ENCODE assay signal across 8 mouse cellular contexts in genomic region chr5:98189181-98190180, GRCm38 (mm10). TPM values are rescaled to one million over a fixed set of nuclear protein-coding genes. Genes with fewer than 3 reads are reported as not detected.
DNase-seq lines count a peak whose midpoint lies in the region; ATAC-seq and TF ChIP-seq lines count a peak whose summit lies in the region.

No protein-coding gene starts in this region.

- ATAC-seq in limb, embryonic 11.5 days (ENCODE audit: insufficient number of reproducible peaks, low FRiP score, low TSS enrichment, low read depth), result peak; percentile 29; the same call in 1 of the 2 replicates
- ATAC-seq in liver, embryonic 12.5 days, result no peak

- H3K27me3 ChIP-seq in testis, adult 2 months (ENCODE audit: control insufficient read depth, insufficient read depth, low read length), result peaks cover 5% of the 10 kb centered on the region; the same call in 1 of the 2 replicates
- H3K27me3 ChIP-seq in limb, embryonic 11.5 days (ENCODE audit: control insufficient read depth, insufficient read depth, low read length), result peaks cover 50% of the 10 kb centered on the region
- peaks cover 76% of the 10 kb centered on the region for H3K27me3 ChIP-seq in liver, embryonic 12.5 days (replicated peaks)

- peak; percentile 9 for DNase-seq in gastrocnemius, postnatal 14 days
- DNase-seq in gastrocnemius, adult 18-20 months (ENCODE audit: low spot score), result no peak
- DNase-seq in testis, postnatal 14 days (ENCODE audit: low spot score), result no peak
- peak; percentile 58 for DNase-seq in limb, embryonic 11.5 days (ENCODE audit: low spot score)
- no peak for DNase-seq in spleen, postnatal 4 days (ENCODE audit: low spot score in 2 of 2)
- no peak for DNase-seq in layer of hippocampus, adult 8-10 months (ENCODE audit: low spot score in 2 of 2)

- H3K9me3 ChIP-seq in limb, embryonic 11.5 days (ENCODE audit: control insufficient read depth, low read length), result no peaks in the 10 kb centered on the region
- no peaks in the 10 kb centered on the region for H3K9me3 ChIP-seq in liver, embryonic 12.5 days (replicated peaks)

- WGBS in limb, embryonic 11.5 days, result 1% methylated on average over 31 of the region's 31 CpGs
- 3% methylated on average over 31 of the region's 31 CpGs for WGBS in liver, embryonic 12.5 days (ENCODE audit: insufficient replicate concordance)

- no peak for TF ChIP-seq POLR2A in testis, adult 2 months (IDR thresholded peaks at IDR 0.05; ENCODE audit: control insufficient read depth, low read depth, low read length)

- H3K27ac ChIP-seq in testis, adult 2 months (ENCODE audit: control insufficient read depth, insufficient read depth, low read depth, low read length), result no peak overlapping the region
- no peak overlapping the region for H3K27ac ChIP-seq in limb, embryonic 11.5 days (replicated peaks; ENCODE audit: low read depth, low read length)
- H3K27ac ChIP-seq in liver, embryonic 12.5 days, result no peak overlapping the region

- H3K4me2 ChIP-seq in limb, embryonic 11.5 days (ENCODE audit: low read depth, severe bottlenecking), result peak overlapping the region; percentile 15; the same call in 1 of the 2 replicates
- H3K4me2 ChIP-seq in liver, embryonic 12.5 days, result no peak overlapping the region

- TF ChIP-seq CTCF in testis, adult 2 months (IDR thresholded peaks at IDR 0.05; ENCODE audit: control insufficient read depth, insufficient read depth, insufficient replicate concordance, low read depth, low read length), result no peak

- no peaks in the 10 kb centered on the region for H3K36me3 ChIP-seq in testis, adult 2 months (ENCODE audit: control insufficient read depth, insufficient read depth, low read length)
- no peaks in the 10 kb centered on the region for H3K36me3 ChIP-seq in limb, embryonic 11.5 days (ENCODE audit: control insufficient read depth, insufficient read depth, low read length)
- H3K36me3 ChIP-seq in liver, embryonic 12.5 days, result no peaks in the 10 kb centered on the region

- H3K9ac ChIP-seq in limb, embryonic 11.5 days (ENCODE audit: low read length), result no peak overlapping the region
- no peak overlapping the region for H3K9ac ChIP-seq in liver, embryonic 12.5 days

- H3K4me1 ChIP-seq in testis, adult 2 months (ENCODE audit: control insufficient read depth, insufficient read depth, low read length), result peaks cover 18% of the 10 kb centered on the region
- H3K4me1 ChIP-seq in limb, embryonic 11.5 days (ENCODE audit: control insufficient read depth, insufficient read depth, low read length), result peaks cover 10% of the 10 kb centered on the region; the same call in 1 of the 2 replicates
- peaks cover 15% of the 10 kb centered on the region for H3K4me1 ChIP-seq in liver, embryonic 12.5 days

- intact Hi-C loops in gastrocnemius, postnatal 14 days (cut with DNase I; ENCODE audit: low total_unique reads), result loop anchor here (5.0 kb wide), 1 partner anchor 138 kb away; the partner anchor contains the start of gene Cfap299

- H3K4me3 ChIP-seq in testis, adult 2 months (ENCODE audit: control insufficient read depth, low read depth, low read length), result peak overlapping the region; percentile 9; the same call in 1 of the 2 replicates
- H3K4me3 ChIP-seq in limb, embryonic 11.5 days (ENCODE audit: low read depth, low read length), result peak overlapping the region; percentile 7; the same call in 1 of the 2 replicates
- no peak overlapping the region for H3K4me3 ChIP-seq in liver, embryonic 12.5 days

RNA-seq across cellular contexts. Expression of gene Prdm8, which starts 22.5 kb away (rescaled TPM):
- 1 to 10 TPM in 1 of 2 experiments, under 1 TPM in 1; 0.80 to 1.1 TPM for total RNA-seq in gastrocnemius, postnatal 14 days (2021)
- 1 to 10 TPM in 1 of 2 experiments, under 1 TPM in 1; 0.55 to 1.2 TPM for total RNA-seq in gastrocnemius, adult 18-20 months (2021)
- polyA plus RNA-seq in testis, adult 2 months (2012; rRNA removed), result 3.3 and 3.5 TPM in 2 replicates
- 0.07 and 0.10 TPM in 2 replicates for polyA plus RNA-seq in limb, embryonic 11.5 days (2014; fragmentation: Nextera tagmentation; extraction: Ambion mirVana)
- total RNA-seq in layer of hippocampus, adult 8-10 months (2022), result 10 to 100 TPM; 67.7 to 76.1 (median 71.5) TPM
- not detected in 2 replicates for polyA plus RNA-seq in liver, embryonic 12.5 days (2016; fragmentation: Nextera tagmentation; extraction: Ambion mirVana)

Comparison
In these comparisons a context has a peak if more than half of its experiments do, and no peak if none do; other contexts are left out.
1. DNase-seq: peak in gastrocnemius, postnatal 14 days (single experiment) and limb, embryonic 11.5 days (single experiment); none in gastrocnemius, adult 18-20 months (single experiment), testis, postnatal 14 days (single experiment), spleen, postnatal 4 days (0 of 2) and layer of hippocampus, adult 8-10 months (0 of 2).
2. RNA of gene Prdm8, which starts 22.5 kb away (total RNA-seq): 67.7 to 76.1 TPM in layer of hippocampus, adult 8-10 months; 0.55 to 1.2 TPM in gastrocnemius, adult 18-20 months and 0.80 to 1.1 TPM in gastrocnemius, postnatal 14 days; every median in the first group is over 10 times any median in the second.